9 mouse cellular contexts compared by ENCODE assay signal in the genomic region with DNA sequence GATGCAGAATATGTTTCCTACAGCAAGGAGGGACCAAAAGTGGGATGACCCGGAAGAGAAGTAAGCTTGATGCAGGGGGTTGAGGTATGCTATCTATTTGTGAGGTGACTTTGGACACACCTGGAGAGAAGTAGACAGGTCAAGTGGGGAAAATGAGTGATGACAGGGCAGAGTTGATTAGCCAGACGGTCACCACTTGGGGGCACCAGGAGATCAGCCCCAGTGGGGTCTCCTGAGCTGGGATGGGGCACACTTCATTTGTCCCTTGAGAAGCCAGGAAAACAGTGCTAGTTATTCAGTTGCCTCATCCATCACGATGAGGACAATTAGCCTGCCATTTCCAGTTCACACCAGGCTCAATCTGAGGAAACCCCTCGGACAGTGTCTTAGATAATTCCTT. TPM values are rescaled to one million over a fixed set of nuclear protein-coding genes. Genes with fewer than 3 reads are reported as not detected.
DNase-seq lines count a peak whose midpoint lies in the region; ATAC-seq and TF ChIP-seq lines count a peak whose summit lies in the region.
"Had no signal": no experiment of that assay in that cellular context is flagged by ENCODE, and none has a peak within 500 bp of the region (broad histone marks: within the 10 kb centered on the region; RNA-seq: fewer than 3 reads in every experiment).

No protein-coding gene starts in this region.

- H3K27ac ChIP-seq in left cerebral cortex, adult 2 months, result no peak overlapping the region
- no peak overlapping the region for H3K27ac ChIP-seq in liver, postnatal 0 days (ENCODE audit: low read depth)
- H3K27ac ChIP-seq: forebrain, embryonic 12.5 days had no signal

- intact Hi-C loops in left cerebral cortex, adult 2 months (cut with DNase I), result loop anchor here (2.0 kb wide), 1 partner anchor 61 kb away; no protein-coding TSS in a partner anchor

- no peaks in the 10 kb centered on the region for H3K27me3 ChIP-seq in liver, postnatal 0 days (ENCODE audit: insufficient read depth, low read length)

- ATAC-seq in liver, postnatal 0 days, result no peak

- peak; percentile 6 for DNase-seq in adrenal gland, postnatal 25 days
- no peak for DNase-seq in adrenal gland, adult 2 months
- no peak for DNase-seq in left cerebral cortex, adult 2 months (ENCODE audit: extremely low spot score in 1 of 2, low spot score in 2 of 2)
- no peak for DNase-seq in left cerebral cortex, adult 9 months (ENCODE audit: low spot score in 2 of 2)
- peak; percentile 22 for DNase-seq in ES-CJ7 (ENCODE audit: low read depth, low spot score)
- no peak for DNase-seq in liver, postnatal 0 days
- DNase-seq in B cell, adult 2 months, result no peak
- DNase-seq in cerebellum, adult 9-11 months, result no peak

- 30% methylated on average over 4 of the region's 4 CpGs for WGBS in liver, postnatal 0 days (ENCODE audit: insufficient replicate concordance)

- H3K4me3 ChIP-seq in left cerebral cortex, adult 2 months, result no peak overlapping the region
- H3K4me3 ChIP-seq in liver, postnatal 0 days (ENCODE audit: low read depth, low read length), result no peak overlapping the region
- H3K4me3 ChIP-seq: forebrain, embryonic 12.5 days had no signal

- no peak overlapping the region for H3K4me2 ChIP-seq in liver, postnatal 0 days (ENCODE audit: low read depth, low read length)
- H3K4me2 ChIP-seq: forebrain, embryonic 12.5 days had no signal

- TF ChIP-seq EP300 in liver, postnatal 0 days (IDR thresholded peaks at IDR 0.05; ENCODE audit: low read depth), result no peak

- H3K4me1 ChIP-seq in liver, postnatal 0 days (ENCODE audit: insufficient read depth), result no peaks in the 10 kb centered on the region

- peak; percentile 20 for TF ChIP-seq CTCF in left cerebral cortex, adult 2 months (IDR thresholded peaks at IDR 0.05)
- peak; percentile 43 for TF ChIP-seq CTCF in liver, postnatal 0 days (IDR thresholded peaks at IDR 0.05; ENCODE audit: low read depth)

- H3K9me3 ChIP-seq in liver, postnatal 0 days (ENCODE audit: low read length), result no peaks in the 10 kb centered on the region
- H3K9me3 ChIP-seq: forebrain, embryonic 12.5 days had no signal

- H3K36me3 ChIP-seq in liver, postnatal 0 days (replicated peaks; ENCODE audit: insufficient read depth, low read length), result no peaks in the 10 kb centered on the region
- H3K36me3 ChIP-seq: forebrain, embryonic 12.5 days had no signal

- H3K9ac ChIP-seq in liver, postnatal 0 days (replicated peaks), result no peak overlapping the region
- H3K9ac ChIP-seq: forebrain, embryonic 12.5 days had no signal

RNA-seq across cellular contexts. Expression of gene Rcn1, which starts 31.5 kb away (rescaled TPM):
- total RNA-seq in adrenal gland, postnatal 25 days (2021), result 148 and 158 TPM in 2 replicates
- 100 to 1,000 TPM in 1 of 2 experiments, 10 to 100 TPM in 1; 41.9 to 147 TPM for total RNA-seq in adrenal gland, adult 2 months (2021)
- 64.3 and 72.1 TPM in 2 replicates for polyA plus RNA-seq in adrenal gland, adult 2 months (2012; rRNA removed)
- 10 to 100 TPM; 18.2 to 22.8 TPM for total RNA-seq in left cerebral cortex, adult 2 months (2021)
- polyA plus RNA-seq in liver, postnatal 0 days (2015; fragmentation: Nextera tagmentation; extraction: Ambion mirVana), result 8.6 and 9.2 TPM in 2 replicates

Comparison
In these comparisons a context has a peak if more than half of its experiments do, and no peak if none do; other contexts are left out.
1. DNase-seq: peak in adrenal gland, postnatal 25 days (single experiment) and ES-CJ7 (single experiment); none in adrenal gland, adult 2 months (single experiment), left cerebral cortex, adult 2 months (0 of 2), left cerebral cortex, adult 9 months (0 of 2), liver, postnatal 0 days (single experiment), B cell, adult 2 months (0 of 2) and cerebellum, adult 9-11 months (single experiment).